Mouse (Mus musculus) left cerebral cortex, adult 2 months (tissue): Measurements from ENCODE around the gene Gm28038. TPM values are rescaled to one million over a fixed set of nuclear protein-coding genes. Genes with fewer than 3 reads are reported as not detected.

ENCODE experiments used
- DNase-seq, 2 experiments: peaks; one replicate each; pipeline ENCODE4 v3.0.0; 2021 to 2022; ENCODE audit warnings: low spot score in 2 of 2, mixed read lengths in 1 of 2; ENCODE audit errors: extremely low spot score in 1 of 2
- H3K27ac ChIP-seq: fragments of 200-600 bp; 2 replicates; pipeline ENCODE4 v1.8.1; 2022
- H3K4me3 ChIP-seq: fragments of 200-600 bp; 2 replicates; pipeline ENCODE4 v1.8.1; 2022
- CTCF ChIP-seq: fragments of 200-600 bp; IDR thresholded peaks from 2 replicates; pipeline ENCODE4 v1.8.1; 2022; ENCODE audit warnings: antibody characterized with exemption, mild to moderate bottlenecking, moderate library complexity
- intact Hi-C: fragments of 180-260 bp; cut with DNase I; formaldehyde crosslinking; loops from one replicate; pipeline ENCODE4 v1.15.1; 2025
- total RNA-seq, 2 experiments: library from RNA; stranded (reverse); gene quantifications; 2 replicates each; pipeline ENCODE4 v1.2.3; 2021

The Gm28038 gene
- total RNA-seq, 2 experiments from 2014 or later: not detected

GRCm38 (mm10) chr2:30258600-30258999, 22.2 kb upstream of the Gm28038 start:
- no peak overlapping the region for H3K4me3 ChIP-seq
- no peak for TF ChIP-seq CTCF
- peak overlapping the region; percentile 67 for H3K27ac ChIP-seq
- intact Hi-C loops: no loop called here
- no peak for DNase-seq

- no peak for DNase-seq
- intact Hi-C loops: no loop called here
- TF ChIP-seq CTCF: no peak
- Histone ChIP-seq H3K4me3 (no peak overlapping the region), H3K27ac (peak overlapping the region; percentile 67)
These were observed 21.4 kb upstream of the Gm28038 start for GRCm38 (mm10) chr2:30259131-30260064.

GRCm38 (mm10) chr2:30261064-30261736, 19.6 kb upstream of the Gm28038 start:
- no peak overlapping the region for H3K4me3 ChIP-seq
- H3K27ac ChIP-seq: no peak overlapping the region; the same call in 1 of the 2 replicates
- intact Hi-C loops: no loop called here
- peak; percentile 11; the same call in 1 of the 2 replicates for TF ChIP-seq CTCF
- no peak for DNase-seq

- no peak overlapping the region for H3K4me3 ChIP-seq
- intact Hi-C loops: no loop called here
- DNase-seq: no peak
- peak overlapping the region; percentile 42 for H3K27ac ChIP-seq
- no peak for TF ChIP-seq CTCF
These were observed 18.7 kb upstream of the Gm28038 start for GRCm38 (mm10) chr2:30261921-30262839.

- DNase-seq: peak; percentile 40 to 50
- intact Hi-C loops: no loop called here
- Histone ChIP-seq H3K4me3 (no peak overlapping the region), H3K27ac (peak overlapping the region; percentile 42)
- TF ChIP-seq CTCF: no peak
These were observed 17.9 kb upstream of the Gm28038 start for GRCm38 (mm10) chr2:30262840-30263441.

- intact Hi-C loops: no loop called here
- Histone ChIP-seq H3K27ac (peak overlapping the region; percentile 42), H3K4me3 (no peak overlapping the region)
These were observed 17.0 kb upstream of the Gm28038 start for GRCm38 (mm10) chr2:30263811-30264210.

GRCm38 (mm10) chr2:30264671-30265519, 15.9 kb upstream of the Gm28038 start:
- Histone ChIP-seq H3K4me3 (no peak overlapping the region), H3K27ac (peak overlapping the region; percentile 91)
- intact Hi-C loops: no loop called here
- DNase-seq: no peak
- TF ChIP-seq CTCF: no peak

More at GRCm38 (mm10) chr2:30263811-30264210, 17.0 kb upstream of the Gm28038 start:
- DNase-seq: no peak
- no peak for TF ChIP-seq CTCF

GRCm38 (mm10) chr2:30265767-30266253, 15.0 kb upstream of the Gm28038 start, which contains the start of gene Phyhd1:
Gene Phyhd1 (plus strand): TSS chr2:30266203.
- no peak within 1 kb of the TSS for H3K4me3 ChIP-seq
- intact Hi-C loops: loop anchor here (1.0 kb wide), 1 partner anchor 24 kb away; no protein-coding TSS in a partner anchor
- H3K27ac ChIP-seq: peak within 1 kb of the TSS; percentile 91

GRCm38 (mm10) chr2:30266392-30266941, 14.4 kb upstream of the Gm28038 start:
- H3K27ac ChIP-seq: peak overlapping the region; percentile 91
- intact Hi-C loops: loop anchor here (1.0 kb wide), 1 partner anchor 24 kb away; no protein-coding TSS in a partner anchor
- no peak; the same call in 1 of the 2 replicates for TF ChIP-seq CTCF
- no peak overlapping the region for H3K4me3 ChIP-seq
- DNase-seq: peak in 1 of 2 experiments; percentile 33

More at GRCm38 (mm10) chr2:30265767-30266253, 15.0 kb upstream of the Gm28038 start, which contains the start of gene Phyhd1:
- TF ChIP-seq CTCF: no peak
- peak; percentile 39 to 55 for DNase-seq
